Mouse (Mus musculus) B cell, adult 2 months (primary cell): ENCODE measurements around the gene 9130023H24Rik.

Experiments
- DNase-seq, 2 experiments: peaks; one replicate each; pipeline ENCODE4 v3.0.0; 2022

The 9130023H24Rik gene

GRCm38 (mm10) chr7:128246496-128247391 lies 8.9 kb upstream of the 9130023H24Rik start, which contains the start of gene Tgfb1i1:
Tgfb1i1 (plus strand) TSS chr7:128246812.
- no peak for DNase-seq

GRCm38 (mm10) chr7:128245547-128245946 lies 7.7 kb upstream of the 9130023H24Rik start:
- no peak for DNase-seq

- no peak for DNase-seq
Measured at GRCm38 (mm10) chr7:128244410-128245025, 6.7 kb upstream of the 9130023H24Rik start.

GRCm38 (mm10) chr7:128243921-128244320 lies 6.1 kb upstream of the 9130023H24Rik start:
- DNase-seq, result no peak

GRCm38 (mm10) chr7:128242331-128242730 lies 4.5 kb upstream of the 9130023H24Rik start:
- no peak for DNase-seq

GRCm38 (mm10) chr7:128240131-128240784 lies 2.4 kb upstream of the 9130023H24Rik start:
- DNase-seq, result no peak

- peak; percentile 62 to 67 for DNase-seq
Measured at GRCm38 (mm10) chr7:128238991-128239390, 1.2 kb upstream of the 9130023H24Rik start.

GRCm38 (mm10) chr7:128237593-128237926 lies 271 bp downstream of the 9130023H24Rik start:
- DNase-seq, result no peak

GRCm38 (mm10) chr7:128236856-128237592 lies 807 bp downstream of the 9130023H24Rik start, which contains the start of gene Armc5:
Armc5 (plus strand) TSS chr7:128237342.
- peak; percentile 81 to 82 for DNase-seq

GRCm38 (mm10) chr7:128236426-128236825 lies 1.4 kb downstream of the 9130023H24Rik start:
- DNase-seq, result no peak

- no peak for DNase-seq
Measured at GRCm38 (mm10) chr7:128235481-128235880, 2.4 kb downstream of the 9130023H24Rik start.

- DNase-seq, result no peak
Measured at GRCm38 (mm10) chr7:128234796-128235195, 3.0 kb downstream of the 9130023H24Rik start.

- no peak for DNase-seq
Measured at GRCm38 (mm10) chr7:128231741-128232140, 6.1 kb downstream of the 9130023H24Rik start.

GRCm38 (mm10) chr7:128220936-128221335 lies 16.9 kb downstream of the 9130023H24Rik start:
- no peak for DNase-seq

- DNase-seq, result no peak
Measured at GRCm38 (mm10) chr7:128219952-128220351, 17.9 kb downstream of the 9130023H24Rik start.

- no peak for DNase-seq
Measured at GRCm38 (mm10) chr7:128209826-128210225, 28.0 kb downstream of the 9130023H24Rik start.

- peak; percentile 76 for DNase-seq
Measured at GRCm38 (mm10) chr7:128208187-128208586, 29.6 kb downstream of the 9130023H24Rik start.

- DNase-seq, result no peak
Measured at GRCm38 (mm10) chr7:128206152-128206551, 31.7 kb downstream of the 9130023H24Rik start, which contains the start of gene Cox6a2. Cox6a2 (minus strand) TSS chr7:128206387.

- no peak for DNase-seq
Measured at GRCm38 (mm10) chr7:128205695-128206094, 32.1 kb downstream of the 9130023H24Rik start.

- no peak for DNase-seq
Measured at GRCm38 (mm10) chr7:128204179-128204578, 33.7 kb downstream of the 9130023H24Rik start.

- DNase-seq, result no peak
Measured at GRCm38 (mm10) chr7:128203071-128203470, 34.8 kb downstream of the 9130023H24Rik start.

- DNase-seq, result no peak
Measured at GRCm38 (mm10) chr7:128201607-128202006, 36.2 kb downstream of the 9130023H24Rik start.
